Mouse (Mus musculus): ENCODE results near the gene Qpctl. TPM values are rescaled to one million over a fixed set of nuclear protein-coding genes. Genes with fewer than 3 reads are reported as not detected.

Gene Qpctl
- polyA plus RNA-seq, 1 experiment, result 7.7 TPM

GRCm38 (mm10) chr7:19119631-19120429, 29.3 kb downstream of the Qpctl start, which contains the start of gene Fbxo46:
Gene Fbxo46 (plus strand): TSS chr7:19119859.
- H3K79me2 ChIP-seq (ENCODE audit: control insufficient read depth, insufficient read depth), result peaks cover 26% of the 10 kb centered on the region
- TF ChIP-seq CEBPB (IDR thresholded peaks at IDR 0.05; ENCODE audit: insufficient read depth, poor library complexity, severe bottlenecking) (no peak), POLR2A (IDR thresholded peaks at IDR 0.05; ENCODE audit: insufficient read length, low read depth) (peak; percentile 75), POLR2AphosphoS2 (IDR thresholded peaks at IDR 0.05; ENCODE audit: insufficient read length, low read depth) (peak; percentile 55)
- no peaks in the 10 kb centered on the region for H3K36me3 ChIP-seq (ENCODE audit: control insufficient read depth, insufficient read depth)
- peak within 1 kb of the TSS; percentile 25 for H3ac ChIP-seq (ENCODE audit: control insufficient read depth, insufficient read length)
- H3K27me3 ChIP-seq (ENCODE audit: control insufficient read depth, insufficient read depth, insufficient read length), result no peaks in the 10 kb centered on the region
- peak within 1 kb of the TSS; percentile 80 for H3K4me2 ChIP-seq (ENCODE audit: low read depth)
- H3K4me3 ChIP-seq, result peak within 1 kb of the TSS; percentile 75

DNA sequence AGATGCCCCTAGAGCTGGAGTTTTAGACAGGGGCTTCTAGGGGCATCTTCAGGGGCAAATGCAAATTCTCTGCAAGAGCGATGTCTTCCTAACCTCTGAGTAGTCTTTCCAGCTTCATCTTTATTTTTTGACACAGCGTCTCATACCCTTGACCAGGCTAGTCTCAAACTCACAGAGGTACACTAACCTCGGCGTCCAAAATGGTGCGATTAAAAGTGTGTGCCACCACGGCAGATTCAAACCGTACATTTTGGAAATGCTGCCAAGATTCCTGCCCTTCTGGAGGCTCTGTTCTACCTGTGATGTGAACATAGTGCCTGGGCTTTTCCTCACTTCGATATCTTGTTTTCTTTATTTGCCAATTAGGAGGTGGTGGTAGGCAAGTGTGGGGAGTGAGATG, 30.0 kb downstream of the Qpctl start:
- Histone ChIP-seq H3K27me3 (ENCODE audit: control insufficient read depth, insufficient read depth, insufficient read length) (no peaks in the 10 kb centered on the region), H3K79me2 (ENCODE audit: control insufficient read depth, insufficient read depth) (peaks cover 26% of the 10 kb centered on the region), H3K36me3 (ENCODE audit: control insufficient read depth, insufficient read depth) (no peaks in the 10 kb centered on the region), H3ac (ENCODE audit: control insufficient read depth, insufficient read length) (no peak overlapping the region), H3K4me2 (ENCODE audit: low read depth) (peak overlapping the region; percentile 60), H3K4me3 (peak overlapping the region; percentile 75)
- TF ChIP-seq MAX (IDR thresholded peaks at IDR 0.05; ENCODE audit: low read depth), result no peak
- TF ChIP-seq POLR2AphosphoS2 (IDR thresholded peaks at IDR 0.05; ENCODE audit: insufficient read length, low read depth), result no peak
- TF ChIP-seq TCF3 (IDR thresholded peaks at IDR 0.05; ENCODE audit: insufficient read length, low read depth), result no peak
- TF ChIP-seq CEBPB (IDR thresholded peaks at IDR 0.05; ENCODE audit: insufficient read depth, poor library complexity, severe bottlenecking), result no peak
- TF ChIP-seq TCF12 (IDR thresholded peaks at IDR 0.05; ENCODE audit: insufficient read depth, poor library complexity, severe bottlenecking), result no peak
- no peak for TF ChIP-seq POLR2A (IDR thresholded peaks at IDR 0.05; ENCODE audit: insufficient read length, low read depth)
- no peak for TF ChIP-seq E2F4 (IDR thresholded peaks at IDR 0.05; ENCODE audit: insufficient read depth)
- TF ChIP-seq USF1 (IDR thresholded peaks at IDR 0.05; ENCODE audit: low read depth), result no peak
- no peak for TF ChIP-seq REST (IDR thresholded peaks at IDR 0.05; ENCODE audit: insufficient read depth, insufficient read length)
- no peak for TF ChIP-seq MYOG (IDR thresholded peaks at IDR 0.05; ENCODE audit: control insufficient read depth in 1 of 3, insufficient read depth in 1 of 3, insufficient read length in 2 of 3, low read depth in 2 of 3)

- Histone ChIP-seq H3K36me3 (ENCODE audit: control insufficient read depth, insufficient read depth) (no peaks in the 10 kb centered on the region), H3K4me3 (peak within 1 kb of the TSS; percentile 75), H3K4me2 (ENCODE audit: low read depth) (peak within 1 kb of the TSS; percentile 60), H3K79me2 (ENCODE audit: control insufficient read depth, insufficient read depth) (peaks cover 26% of the 10 kb centered on the region), H3ac (ENCODE audit: control insufficient read depth, insufficient read length) (no peak within 1 kb of the TSS), H3K27me3 (ENCODE audit: control insufficient read depth, insufficient read depth, insufficient read length) (no peaks in the 10 kb centered on the region)
- TF ChIP-seq TCF3 (IDR thresholded peaks at IDR 0.05; ENCODE audit: insufficient read length, low read depth), result no peak
- TF ChIP-seq SRF (IDR thresholded peaks at IDR 0.05; ENCODE audit: control insufficient read depth, insufficient read length, low read depth), result no peak
- no peak for TF ChIP-seq E2F4 (IDR thresholded peaks at IDR 0.05; ENCODE audit: insufficient read depth)
- TF ChIP-seq MAX (IDR thresholded peaks at IDR 0.05; ENCODE audit: low read depth), result no peak
- TF ChIP-seq TCF12 (IDR thresholded peaks at IDR 0.05; ENCODE audit: insufficient read depth, poor library complexity, severe bottlenecking), result no peak
- TF ChIP-seq REST (IDR thresholded peaks at IDR 0.05; ENCODE audit: insufficient read depth, insufficient read length), result no peak
- no peak for TF ChIP-seq CEBPB (IDR thresholded peaks at IDR 0.05; ENCODE audit: insufficient read depth, poor library complexity, severe bottlenecking)
- no peak for TF ChIP-seq MYOG (IDR thresholded peaks at IDR 0.05; ENCODE audit: control insufficient read depth in 1 of 3, insufficient read depth in 1 of 3, insufficient read length in 2 of 3, low read depth in 2 of 3)
- no peak for TF ChIP-seq POLR2AphosphoS2 (IDR thresholded peaks at IDR 0.05; ENCODE audit: insufficient read length, low read depth)
Observed at GRCm38 (mm10) chr7:19118028-19118771, 30.9 kb downstream of the Qpctl start, which contains the start of gene Gm4969. Gene Gm4969 (minus strand): TSS chr7:19118368.

GRCm38 (mm10) chr7:19109565-19109964, 39.5 kb downstream of the Qpctl start:
- no peaks in the 10 kb centered on the region for H3K79me2 ChIP-seq (ENCODE audit: control insufficient read depth, insufficient read depth)
- no peak overlapping the region for H3ac ChIP-seq (ENCODE audit: control insufficient read depth, insufficient read length)
- no peak overlapping the region for H3K4me2 ChIP-seq (ENCODE audit: low read depth)
- H3K4me3 ChIP-seq, result no peak overlapping the region
- no peaks in the 10 kb centered on the region for H3K27me3 ChIP-seq (ENCODE audit: control insufficient read depth, insufficient read depth, insufficient read length)
- TF ChIP-seq MAX (IDR thresholded peaks at IDR 0.05; ENCODE audit: low read depth) (no peak), MYOG (IDR thresholded peaks at IDR 0.05; ENCODE audit: control insufficient read depth in 1 of 3, insufficient read depth in 1 of 3, insufficient read length in 2 of 3, low read depth in 2 of 3) (no peak), TCF3 (IDR thresholded peaks at IDR 0.05; ENCODE audit: insufficient read length, low read depth) (no peak), USF1 (IDR thresholded peaks at IDR 0.05; ENCODE audit: low read depth) (no peak), SRF (IDR thresholded peaks at IDR 0.05; ENCODE audit: control insufficient read depth, insufficient read length, low read depth) (no peak), REST (IDR thresholded peaks at IDR 0.05; ENCODE audit: insufficient read depth, insufficient read length) (no peak), E2F4 (IDR thresholded peaks at IDR 0.05; ENCODE audit: insufficient read depth) (no peak), CEBPB (IDR thresholded peaks at IDR 0.05; ENCODE audit: insufficient read depth, poor library complexity, severe bottlenecking) (no peak), POLR2A (IDR thresholded peaks at IDR 0.05; ENCODE audit: insufficient read length, low read depth) (no peak), POLR2AphosphoS2 (IDR thresholded peaks at IDR 0.05; ENCODE audit: insufficient read length, low read depth) (no peak), TCF12 (IDR thresholded peaks at IDR 0.05; ENCODE audit: insufficient read depth, poor library complexity, severe bottlenecking) (no peak), MYOD1 (IDR thresholded peaks at IDR 0.05; ENCODE audit: control insufficient read depth in 1 of 3, insufficient read length in 2 of 3, low read depth in 2 of 3) (no peak)
- H3K36me3 ChIP-seq (ENCODE audit: control insufficient read depth, insufficient read depth), result no peaks in the 10 kb centered on the region
